8 mouse cellular contexts compared by ENCODE assay signal in the genomic region with DNA sequence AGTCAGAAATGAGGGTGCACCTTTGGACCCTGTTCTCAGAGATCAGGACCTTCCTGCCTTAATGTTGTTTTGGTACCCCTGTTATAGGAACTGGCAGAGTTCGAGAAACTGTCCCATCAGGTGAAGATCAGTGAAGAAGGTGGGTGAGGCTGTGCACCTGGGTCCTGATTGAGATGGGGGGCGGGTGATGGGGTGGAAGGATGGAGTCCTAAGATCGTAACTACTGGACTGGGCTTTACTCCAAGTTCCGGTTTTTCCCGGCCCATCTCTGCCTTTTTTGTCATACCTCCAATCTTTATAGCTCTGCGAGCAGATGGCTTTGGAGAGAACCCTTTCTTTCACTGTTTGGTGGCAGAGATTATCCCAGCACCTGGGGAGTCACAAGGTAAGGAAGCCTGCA. TPM values are rescaled to one million over a fixed set of nuclear protein-coding genes. Genes with fewer than 3 reads are reported as not detected.
A peak's percentile ranks its signal among the peaks of the same experiment; 100 is the strongest.
DNase-seq lines count a peak whose midpoint lies in the region; ATAC-seq and TF ChIP-seq lines count a peak whose summit lies in the region.

No protein-coding gene starts in this region.

- no peak for TF ChIP-seq CTCF in lung, adult 2 months (IDR thresholded peaks at IDR 0.05; ENCODE audit: insufficient read depth, low read length)

- no peaks in the 10 kb centered on the region for H3K9me3 ChIP-seq in embryonic facial prominence, embryonic 13.5 days
- H3K9me3 ChIP-seq in neural tube, embryonic 13.5 days = no peaks in the 10 kb centered on the region

- no peaks in the 10 kb centered on the region for H3K36me3 ChIP-seq in embryonic facial prominence, embryonic 13.5 days
- no peaks in the 10 kb centered on the region for H3K36me3 ChIP-seq in neural tube, embryonic 13.5 days

- no peaks in the 10 kb centered on the region for H3K27me3 ChIP-seq in embryonic facial prominence, embryonic 13.5 days
- no peaks in the 10 kb centered on the region for H3K27me3 ChIP-seq in neural tube, embryonic 13.5 days

- no peaks in the 10 kb centered on the region; the same call in 1 of the 2 replicates for H3K4me1 ChIP-seq in lung, adult 2 months (ENCODE audit: control insufficient read depth, insufficient read depth, low read length)
- peaks cover 9% of the 10 kb centered on the region; the same call in 1 of the 2 replicates for H3K4me1 ChIP-seq in embryonic facial prominence, embryonic 13.5 days
- peaks cover 11% of the 10 kb centered on the region for H3K4me1 ChIP-seq in neural tube, embryonic 13.5 days (replicated peaks)

- peak overlapping the region; percentile 80 for H3K4me3 ChIP-seq in lung, adult 2 months (replicated peaks; ENCODE audit: extremely low read depth, low read depth, low read length)
- peak overlapping the region; percentile 54 for H3K4me3 ChIP-seq in embryonic facial prominence, embryonic 13.5 days
- peak overlapping the region; percentile 52 for H3K4me3 ChIP-seq in neural tube, embryonic 13.5 days

- TF ChIP-seq POLR2A in lung, adult 2 months (IDR thresholded peaks at IDR 0.05; ENCODE audit: borderline replicate concordance, extremely low read depth, low read depth, low read length) = no peak

- 44% methylated on average over 6 of the region's 6 CpGs for WGBS in lung, adult 2 months
- WGBS in embryonic facial prominence, embryonic 13.5 days = 34% methylated on average over 6 of the region's 6 CpGs
- WGBS in neural tube, embryonic 13.5 days = 36% methylated on average over 6 of the region's 6 CpGs

- peak overlapping the region; percentile 63 for H3K27ac ChIP-seq in embryonic facial prominence, embryonic 13.5 days
- peak overlapping the region; percentile 84 for H3K27ac ChIP-seq in neural tube, embryonic 13.5 days (replicated peaks)

- no peak for ATAC-seq in embryonic facial prominence, embryonic 13.5 days (ENCODE audit: insufficient number of reproducible peaks, insufficient read depth, low FRiP score, low TSS enrichment, low read depth)
- ATAC-seq in neural tube, embryonic 13.5 days (ENCODE audit: low read depth) = 0 out of 2 replicates have a peak, but pooled peaks have one; percentile 28

- DNase-seq in lung, adult 2 months = no peak
- DNase-seq in lung, postnatal 14 days = no peak
- DNase-seq in kidney, postnatal 10 days = peak; percentile 43
- DNase-seq in gastrocnemius, postnatal 25 days = no peak
- DNase-seq in thymus, postnatal 10 days (ENCODE audit: low spot score in 2 of 2) = no peak
- no peak for DNase-seq in embryo, embryonic 10 days (ENCODE audit: low spot score)

- peak overlapping the region; percentile 79 for H3K9ac ChIP-seq in embryonic facial prominence, embryonic 13.5 days
- peak overlapping the region; percentile 80 for H3K9ac ChIP-seq in neural tube, embryonic 13.5 days

- peak overlapping the region; percentile 64 for H3K4me2 ChIP-seq in embryonic facial prominence, embryonic 13.5 days
- peak overlapping the region; percentile 82 for H3K4me2 ChIP-seq in neural tube, embryonic 13.5 days

RNA-seq across cellular contexts. Expression of gene Sat2, which starts 0.6 kb away (rescaled TPM):
- 3.4 and 6.1 TPM in 2 replicates for polyA plus RNA-seq in lung, adult 2 months (2012; rRNA removed)
- 23.8 and 28.2 TPM in 2 replicates for polyA plus RNA-seq in embryonic facial prominence, embryonic 13.5 days (2015; fragmentation: Nextera tagmentation; extraction: Ambion mirVana)
- 22.6 and 27.5 TPM in 2 replicates for polyA plus RNA-seq in neural tube, embryonic 13.5 days (2015; fragmentation: Nextera tagmentation; extraction: Ambion mirVana)
- 1 to 10 TPM; 2.3 to 2.8 TPM for total RNA-seq in gastrocnemius, postnatal 25 days (2021)

RNA-seq across cellular contexts. Expression of gene Shbg, which starts 4.7 kb away (rescaled TPM):
- polyA plus RNA-seq in lung, adult 2 months (2012; rRNA removed) = not detected in 2 replicates
- 0.50 TPM in 1 of 2 replicates, not detected in the other for polyA plus RNA-seq in embryonic facial prominence, embryonic 13.5 days (2015; fragmentation: Nextera tagmentation; extraction: Ambion mirVana)
- not detected in 2 replicates for polyA plus RNA-seq in neural tube, embryonic 13.5 days (2015; fragmentation: Nextera tagmentation; extraction: Ambion mirVana)
- total RNA-seq in gastrocnemius, postnatal 25 days (2021) = under 1 TPM in 1 of 2 experiments, not detected in 1; 0.62 TPM

RNA-seq across cellular contexts. Expression of gene Fxr2, which starts 10.4 kb away (rescaled TPM):
- polyA plus RNA-seq in lung, adult 2 months (2012; rRNA removed) = 54.4 and 66.9 TPM in 2 replicates
- 36.6 and 44.1 TPM in 2 replicates for polyA plus RNA-seq in embryonic facial prominence, embryonic 13.5 days (2015; fragmentation: Nextera tagmentation; extraction: Ambion mirVana)
- 45.3 and 55.1 TPM in 2 replicates for polyA plus RNA-seq in neural tube, embryonic 13.5 days (2015; fragmentation: Nextera tagmentation; extraction: Ambion mirVana)
- total RNA-seq in gastrocnemius, postnatal 25 days (2021) = 10 to 100 TPM; 76.0 to 77.1 TPM

RNA-seq across cellular contexts. Expression of gene Atp1b2, which starts 16.7 kb away (rescaled TPM):
- polyA plus RNA-seq in lung, adult 2 months (2012; rRNA removed) = 8.4 and 15.9 TPM in 2 replicates
- 7.9 and 8.3 TPM in 2 replicates for polyA plus RNA-seq in embryonic facial prominence, embryonic 13.5 days (2015; fragmentation: Nextera tagmentation; extraction: Ambion mirVana)
- 29.5 and 30.4 TPM in 2 replicates for polyA plus RNA-seq in neural tube, embryonic 13.5 days (2015; fragmentation: Nextera tagmentation; extraction: Ambion mirVana)
- 100 to 1,000 TPM; 365 to 378 TPM for total RNA-seq in gastrocnemius, postnatal 25 days (2021)

RNA-seq across cellular contexts. Expression of gene Sox15, which starts 32.7 kb away (rescaled TPM):
- polyA plus RNA-seq in lung, adult 2 months (2012; rRNA removed) = 0.14 and 5.5 TPM in 2 replicates
- 0.41 and 0.63 TPM in 2 replicates for polyA plus RNA-seq in embryonic facial prominence, embryonic 13.5 days (2015; fragmentation: Nextera tagmentation; extraction: Ambion mirVana)
- polyA plus RNA-seq in neural tube, embryonic 13.5 days (2015; fragmentation: Nextera tagmentation; extraction: Ambion mirVana) = not detected in 2 replicates
- total RNA-seq in gastrocnemius, postnatal 25 days (2021) = not detected
